Mouse (Mus musculus) brain, embryonic 14.5 days (tissue): ENCODE data around the gene Ccdc162.

ENCODE experiments used
- CTCF ChIP-seq: fragments of 200-500 bp; IDR thresholded peaks from 2 replicates; pipeline ENCODE4 v1.5.1; 2012; ENCODE audit warnings: inconsistent platforms, mild to moderate bottlenecking, moderate library complexity, borderline replicate concordance; ENCODE audit not compliant: insufficient read depth, insufficient read length; ENCODE audit errors: extremely low read depth
- POLR2A ChIP-seq: fragments of 200-500 bp; IDR thresholded peaks from 2 replicates; pipeline ENCODE4 v1.6.1; 2012; ENCODE audit warnings: mild to moderate bottlenecking, inconsistent platforms, borderline replicate concordance; ENCODE audit not compliant: poor library complexity, insufficient read depth, insufficient read length, severe bottlenecking; ENCODE audit errors: extremely low read depth

DNA sequence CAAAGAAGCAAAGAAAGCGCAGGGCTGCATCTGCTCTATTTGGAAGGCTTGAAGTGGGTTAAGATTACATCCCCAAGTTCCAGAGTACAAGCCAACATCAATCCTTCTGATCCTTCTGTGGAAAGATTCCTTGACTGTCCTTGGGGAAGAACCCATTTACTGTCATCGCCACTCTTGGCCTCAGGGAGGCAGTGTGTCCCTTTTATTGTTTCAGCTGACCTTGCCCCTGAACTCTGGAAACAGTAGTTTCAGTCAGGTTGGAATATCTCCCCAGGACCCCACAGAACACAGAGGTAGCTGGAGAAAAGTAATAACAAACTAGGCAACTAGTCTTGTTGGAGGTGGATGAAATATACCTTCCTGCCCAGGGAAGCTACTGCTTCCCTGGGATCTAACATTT, 207.3 kb downstream of the Ccdc162 start:
- TF ChIP-seq POLR2A (no peak), CTCF (peak; percentile 41; the same call in 1 of the 2 replicates)
